Mouse (Mus musculus) cortical plate, adult 2 months (tissue): ENCODE data around the gene Cavin1.

ENCODE experiments used
- CTCF ChIP-seq: fragments of 200-500 bp; IDR thresholded peaks from 2 replicates; pipeline ENCODE4 v1.5.1; 2011; ENCODE audit warnings: mild to moderate bottlenecking, control low read depth, low read length; ENCODE audit not compliant: insufficient read depth; ENCODE audit errors: extremely low read depth
- POLR2A ChIP-seq: fragments of 200-500 bp; IDR thresholded peaks from 2 replicates; pipeline ENCODE4 v1.6.1; 2011; ENCODE audit warnings: mild to moderate bottlenecking, low read length, control low read depth; ENCODE audit not compliant: insufficient read depth; ENCODE audit errors: extremely low read depth

DNA sequence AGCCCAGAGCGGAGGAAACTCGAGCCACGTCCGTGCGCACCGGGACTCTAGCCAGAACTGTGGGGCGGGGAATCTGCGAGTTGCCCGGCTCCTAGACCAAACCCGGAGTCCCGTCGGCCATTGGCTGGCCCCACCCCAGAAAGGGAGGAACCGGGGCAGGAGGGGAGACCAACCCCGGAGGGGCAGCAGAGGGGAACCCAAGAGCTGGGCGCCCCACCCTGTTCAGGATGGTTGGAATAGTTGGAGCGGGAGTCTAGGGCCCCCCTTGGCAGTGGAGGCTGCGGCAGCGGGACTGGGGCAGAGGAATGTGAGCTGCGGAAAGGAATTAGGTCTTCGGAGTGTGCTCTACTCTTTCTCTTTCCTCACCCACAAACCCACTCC lies at the start of gene Cavin1:
- TF ChIP-seq CTCF: no peak
- TF ChIP-seq POLR2A: peak; percentile 53; the same call in 1 of the 2 replicates
